Mouse (Mus musculus): ENCODE data around the gene Rbpjl.

The Rbpjl gene

DNA sequence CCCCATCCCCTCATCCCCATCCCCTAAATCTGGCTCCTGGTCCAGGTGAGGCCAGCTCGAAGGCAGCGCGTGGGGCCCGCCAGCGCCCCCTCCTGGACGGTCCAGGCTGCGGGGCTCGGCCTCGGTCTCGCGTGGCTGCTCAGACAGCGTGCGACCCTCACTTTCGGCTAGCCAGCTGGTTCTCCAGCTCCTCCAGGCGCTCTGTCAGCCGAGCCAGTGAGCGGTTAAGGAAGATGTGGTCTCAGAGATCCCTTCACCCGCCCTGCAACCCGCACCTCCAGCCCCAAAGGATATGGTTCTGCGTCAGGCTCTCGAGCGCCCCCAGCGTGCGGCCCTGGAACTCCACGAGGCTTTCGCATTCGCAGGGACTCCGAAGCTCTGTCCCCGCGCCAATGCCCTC is 13.4 kb upstream of the Rbpjl start:
- peak; percentile 42 to 78 for DNase-seq (ENCODE audit: low read depth in 1 of 2, low spot score in 2 of 2)

DNA sequence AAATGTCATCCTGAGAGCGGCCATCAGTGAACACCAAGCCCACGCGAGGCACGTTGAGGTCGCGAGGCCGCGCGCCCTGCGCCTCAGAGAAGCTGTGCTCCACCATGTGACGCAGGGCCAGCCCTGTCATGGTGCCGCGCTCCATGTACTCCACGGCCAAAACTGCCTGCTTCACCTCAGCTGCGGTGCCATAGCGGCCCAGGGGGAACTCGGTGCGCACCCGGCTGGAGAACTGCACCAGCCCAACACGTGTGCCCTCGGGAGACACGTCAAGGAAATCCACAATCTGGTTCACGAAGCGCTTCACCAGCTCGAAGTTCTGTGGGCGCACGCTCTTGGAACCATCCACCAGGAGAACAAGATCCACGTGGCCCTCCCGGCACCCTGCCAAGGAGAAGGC is 9.8 kb upstream of the Rbpjl start:
- no peak for DNase-seq (ENCODE audit: low read depth in 1 of 2, low spot score in 2 of 2)

DNA sequence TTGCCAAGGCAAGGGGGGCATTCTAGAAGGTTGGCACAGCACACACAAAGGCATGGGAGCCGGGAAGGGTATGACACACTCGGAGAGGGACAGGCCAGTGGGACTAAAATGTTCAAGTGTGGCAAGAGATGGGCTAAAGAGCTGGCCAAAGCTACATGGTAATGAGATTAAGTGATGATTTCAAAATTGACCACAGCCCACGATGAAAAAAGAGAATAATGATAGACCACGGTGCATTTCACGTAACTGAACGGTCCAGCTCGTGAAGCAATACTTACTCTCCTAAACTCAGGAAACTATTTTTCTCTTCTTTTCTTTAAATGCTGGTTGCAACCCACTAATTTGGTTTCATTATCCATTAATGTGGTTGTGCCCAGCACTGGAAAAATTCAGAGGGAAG is 6.9 kb upstream of the Rbpjl start:
- DNase-seq (ENCODE audit: low read depth in 1 of 2, low spot score in 2 of 2) = no peak

DNA sequence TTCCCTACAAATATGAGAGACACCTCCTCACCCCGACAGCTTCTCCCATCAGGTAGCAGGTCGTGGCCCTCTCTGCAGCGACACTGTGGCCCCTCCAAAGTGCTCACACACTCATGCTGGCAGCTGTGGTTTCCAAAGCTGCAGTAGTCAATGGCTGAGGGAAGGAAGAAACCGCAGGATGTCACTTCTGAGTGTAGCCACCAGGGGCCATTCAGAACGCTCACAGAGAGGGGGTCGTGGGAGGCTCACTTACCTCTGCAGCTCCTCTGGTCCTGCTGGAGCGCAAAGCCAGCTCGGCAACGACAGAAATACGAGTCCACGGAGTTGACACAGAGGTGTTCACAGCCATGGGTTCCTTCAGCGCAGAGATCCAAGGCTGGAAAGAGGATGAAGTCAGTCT is 6.0 kb upstream of the Rbpjl start:
- no peak for DNase-seq (ENCODE audit: low read depth in 1 of 2, low spot score in 2 of 2)

DNA sequence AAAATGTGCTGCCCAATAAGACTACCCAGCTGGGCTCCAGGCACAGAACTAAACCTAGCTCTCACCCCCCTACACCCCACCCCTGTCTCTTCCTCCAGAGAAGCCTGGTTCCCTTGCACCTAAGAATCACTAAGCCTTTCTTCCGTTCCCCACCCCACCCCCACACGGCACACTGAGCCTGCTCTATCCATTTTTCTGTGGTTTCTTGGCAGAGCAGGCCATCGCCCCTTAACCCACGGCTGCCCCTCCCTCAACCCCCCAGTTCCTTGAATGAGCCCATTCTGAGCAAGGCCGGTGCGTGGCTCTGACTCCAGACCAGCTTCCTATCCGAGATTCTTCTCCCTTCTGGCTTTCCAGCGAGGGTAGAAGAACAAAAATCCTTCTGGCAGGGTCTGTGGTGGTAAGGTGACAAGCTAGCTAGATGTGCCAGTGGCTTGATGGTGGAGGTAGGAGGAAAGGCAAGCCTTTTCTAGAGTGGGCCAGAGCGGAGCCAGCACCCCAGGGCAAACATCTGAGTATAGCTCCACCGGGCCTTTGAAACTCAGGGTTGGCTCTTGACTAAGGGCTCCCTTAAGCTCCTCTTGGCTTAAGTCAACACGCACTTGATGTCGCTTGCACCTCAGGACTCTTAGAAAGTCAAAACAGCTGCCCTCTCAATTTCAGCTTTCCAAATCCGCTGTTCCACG is 598 bp downstream of the Rbpjl start:
- DNase-seq (ENCODE audit: low read depth in 1 of 2, low spot score in 2 of 2) = no peak

DNA sequence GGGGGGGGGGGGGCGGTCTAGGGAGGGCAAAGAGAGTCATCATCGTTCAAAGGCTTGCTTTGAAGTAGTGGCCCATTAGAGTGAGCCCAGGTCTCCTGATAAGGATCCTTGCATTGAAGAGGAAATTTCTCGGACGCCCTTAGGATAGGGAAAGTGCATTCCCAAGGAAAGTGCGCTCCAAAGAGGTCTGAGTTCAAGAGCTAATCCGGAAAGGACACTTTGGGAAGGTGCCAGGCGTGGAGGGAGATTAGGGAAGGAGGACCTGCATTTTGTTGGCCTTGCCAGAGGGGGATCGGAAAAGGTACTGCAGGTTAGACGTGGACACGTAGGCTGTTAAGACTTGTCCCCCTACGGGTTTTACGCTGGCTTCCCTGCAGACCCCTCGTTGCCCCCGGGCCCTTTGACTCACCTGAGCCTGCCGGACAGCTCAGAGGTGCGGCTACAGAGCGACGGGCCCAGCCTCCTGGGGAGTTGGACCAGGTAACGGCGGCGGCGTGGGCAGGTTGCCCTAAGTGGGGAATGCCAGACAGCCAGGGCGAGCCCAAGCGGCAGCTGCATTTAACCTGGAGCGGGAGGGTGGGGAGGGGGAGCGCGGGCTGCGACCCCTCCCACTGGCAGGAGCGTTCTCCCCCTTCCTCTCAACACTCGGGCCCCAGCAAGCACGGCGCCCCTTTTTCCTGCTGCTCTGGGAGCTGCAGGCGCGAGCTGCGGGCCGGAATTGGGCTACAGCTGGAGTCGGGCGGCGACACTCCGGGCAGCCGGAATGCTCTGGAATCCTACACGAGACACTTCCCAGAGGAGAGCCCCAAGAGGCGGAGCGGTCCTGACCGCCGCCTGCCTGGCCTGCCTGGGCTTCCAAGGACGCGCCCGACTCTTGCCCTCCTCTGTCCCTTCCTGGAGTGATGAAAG is 1.4 kb downstream of the Rbpjl start:
- DNase-seq (ENCODE audit: low read depth in 1 of 2, low spot score in 2 of 2) = no peak

DNA sequence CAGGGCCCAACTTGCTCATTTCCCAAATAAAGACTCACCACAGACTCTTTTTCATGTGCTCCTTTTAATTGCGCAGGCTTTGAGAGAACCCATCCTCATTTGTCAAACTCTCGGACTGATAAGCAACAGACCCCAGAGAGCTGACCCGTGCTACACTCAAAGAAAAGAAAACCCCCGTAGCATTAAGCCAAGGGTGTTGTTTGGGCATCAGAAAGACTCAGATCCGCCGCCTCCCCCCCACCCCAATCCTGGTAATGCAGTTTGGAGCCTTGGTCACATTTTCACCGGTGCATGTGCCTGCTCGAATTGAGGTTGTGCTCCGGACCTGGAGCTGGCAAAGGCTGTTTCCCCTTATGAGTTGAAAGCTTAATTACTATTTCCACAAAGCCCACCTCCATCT is 2.1 kb downstream of the Rbpjl start, which contains the start of gene Matn4:
Matn4 (minus strand) TSS at position 101 of the 400 bp plus-strand sequence.
- no peak for DNase-seq (ENCODE audit: low read depth in 1 of 2, low spot score in 2 of 2)

DNA sequence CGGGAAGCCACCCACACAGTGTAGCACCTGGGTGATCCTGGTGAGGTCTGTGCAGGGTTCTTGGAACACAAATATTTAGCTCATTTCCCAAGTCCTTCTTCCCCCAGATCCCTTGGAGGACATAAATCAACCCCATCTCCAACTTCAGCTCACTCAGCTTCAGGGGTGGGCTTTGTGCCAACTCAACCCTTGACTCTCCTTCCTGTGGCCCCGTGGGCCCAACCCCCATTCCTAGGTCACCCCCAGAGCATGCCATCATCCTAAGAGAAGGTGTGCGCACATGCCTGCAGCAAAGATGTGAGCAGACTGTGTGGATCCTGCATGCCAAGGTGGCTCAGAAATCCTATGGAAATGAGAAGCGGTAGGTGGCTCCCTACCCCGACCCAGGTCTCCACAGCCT is 2.6 kb downstream of the Rbpjl start:
- no peak for DNase-seq (ENCODE audit: low read depth in 1 of 2, low spot score in 2 of 2)

DNA sequence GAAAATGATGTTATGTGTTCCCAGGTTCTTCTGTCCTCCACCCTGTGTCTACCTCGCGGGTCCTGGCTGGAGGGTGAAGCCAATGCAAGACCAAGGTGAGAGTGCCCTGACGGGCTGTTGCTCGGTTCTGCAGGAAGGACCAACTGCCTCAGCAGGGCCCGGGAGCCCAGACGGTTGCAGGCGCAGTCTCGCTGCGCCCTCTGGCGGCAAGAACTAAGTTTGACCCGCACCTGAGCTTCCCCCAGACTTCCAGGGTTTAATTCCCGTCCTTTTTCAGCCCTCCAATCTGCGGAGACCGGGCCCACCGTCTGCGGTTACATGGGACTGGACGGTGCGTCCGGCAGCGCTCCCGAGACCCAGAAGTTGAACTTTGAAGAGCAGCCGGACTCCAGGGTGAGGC is 4.8 kb downstream of the Rbpjl start:
- peak in 1 of 2 experiments; percentile 18 for DNase-seq (ENCODE audit: low read depth in 1 of 2, low spot score in 2 of 2)

DNA sequence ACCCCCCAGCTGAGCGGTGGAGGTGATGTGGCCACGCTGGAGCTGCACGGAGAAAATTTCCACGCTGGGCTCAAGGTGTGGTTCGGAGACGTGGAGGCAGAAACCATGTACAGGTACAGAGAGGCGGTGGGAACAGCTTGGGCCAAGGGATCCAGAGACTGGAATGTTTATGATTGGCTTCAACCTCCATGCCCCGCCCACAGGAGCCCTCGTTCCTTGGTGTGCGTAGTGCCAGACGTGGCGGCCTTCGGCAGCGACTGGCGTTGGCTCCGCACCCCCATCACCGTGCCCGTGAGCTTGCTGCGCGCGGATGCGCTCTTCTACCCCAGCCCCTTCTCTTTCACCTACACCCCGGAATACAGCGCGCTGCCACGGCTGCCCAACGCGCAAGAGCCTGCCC is 11.2 kb downstream of the Rbpjl start:
- DNase-seq (ENCODE audit: low read depth in 1 of 2, low spot score in 2 of 2) = no peak

DNA sequence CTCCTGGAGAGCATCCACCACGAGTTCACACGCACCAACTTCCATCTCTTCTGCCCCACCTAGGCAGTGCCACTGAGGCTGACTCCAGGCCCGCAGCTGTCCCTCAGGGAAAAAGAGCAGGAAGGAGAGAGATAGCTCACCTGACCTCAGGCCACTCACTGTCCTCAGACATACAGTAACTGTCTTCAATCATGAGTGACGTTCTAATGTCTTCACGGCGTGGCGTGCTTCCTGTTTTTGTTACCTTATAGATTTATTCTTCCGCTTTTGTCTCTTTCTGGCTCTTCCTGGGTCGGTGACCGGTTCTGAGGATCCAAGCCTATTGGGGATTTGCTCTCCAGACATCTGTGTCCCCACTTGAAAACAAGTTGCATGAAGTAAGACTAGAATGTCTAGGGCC is 11.6 kb downstream of the Rbpjl start:
- DNase-seq (ENCODE audit: low read depth in 1 of 2, low spot score in 2 of 2) = no peak

DNA sequence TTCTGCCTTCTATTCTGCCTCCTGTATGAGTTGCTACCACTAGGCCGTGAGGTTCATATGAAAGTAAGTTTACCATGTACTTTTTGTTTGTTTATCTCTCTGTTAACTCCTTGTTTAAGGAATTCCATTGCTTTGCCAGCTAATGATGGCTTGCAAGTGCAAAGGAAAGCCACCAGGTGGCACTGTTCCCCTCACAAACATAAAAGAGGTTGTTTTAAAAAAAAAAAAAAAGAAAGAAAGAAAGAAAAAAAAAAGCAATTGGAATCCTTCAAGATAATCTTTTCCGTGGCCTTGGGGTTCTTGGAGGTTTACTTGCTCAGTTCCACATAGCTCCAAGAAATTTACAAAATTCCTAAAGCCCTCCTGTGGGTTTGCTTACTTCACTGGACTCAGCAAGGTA is 14.3 kb downstream of the Rbpjl start:
- DNase-seq (ENCODE audit: low read depth in 1 of 2, low spot score in 2 of 2) = no peak

DNA sequence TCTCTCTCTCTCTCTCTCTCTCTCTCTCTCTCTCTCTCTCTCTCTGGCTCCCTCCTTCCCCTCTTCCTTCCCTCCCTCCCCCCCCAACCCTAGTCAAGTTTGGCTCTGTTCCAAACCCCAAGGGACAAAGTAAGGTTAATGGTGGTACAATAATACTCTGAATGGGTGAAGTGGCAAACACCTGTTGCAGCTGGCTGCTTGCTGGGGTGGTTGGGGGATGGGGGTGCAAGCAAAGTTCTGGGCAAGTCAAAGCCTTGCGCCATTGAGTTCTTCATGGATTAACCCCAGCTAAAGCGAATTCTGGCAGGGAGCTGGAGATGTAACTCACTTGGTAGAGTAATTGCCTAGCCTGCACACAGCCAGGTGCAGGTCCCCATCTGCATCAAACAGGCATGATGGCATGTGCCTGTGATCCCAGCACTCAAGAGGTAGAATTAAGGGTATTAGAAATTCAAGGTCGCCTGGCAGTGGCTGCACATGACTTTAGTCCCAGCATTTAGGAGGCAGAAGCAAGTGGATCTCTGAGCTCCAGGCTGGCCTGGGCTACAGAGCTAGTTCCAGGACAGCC is 15.5 kb downstream of the Rbpjl start:
- DNase-seq (ENCODE audit: low read depth in 1 of 2, low spot score in 2 of 2) = no peak

DNA sequence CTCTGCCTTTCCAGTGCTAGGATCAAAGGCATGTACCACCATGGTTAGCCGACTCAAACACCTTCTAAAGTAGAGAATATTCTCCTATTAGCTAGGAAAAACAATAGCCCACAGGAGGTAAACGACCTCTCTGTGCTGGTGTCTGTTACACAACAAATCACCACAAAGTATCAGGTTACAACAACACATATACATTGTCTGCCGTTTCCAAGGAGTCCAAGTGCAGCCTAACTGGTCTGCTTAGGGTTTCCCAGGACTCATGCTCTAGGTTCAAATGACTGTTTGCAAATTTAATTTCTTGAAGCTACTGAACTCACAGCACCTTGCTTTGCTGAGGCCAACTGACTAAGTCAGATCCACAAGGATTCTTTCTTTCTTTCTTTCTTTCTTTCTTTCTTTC is 16.5 kb downstream of the Rbpjl start:
- no peak for DNase-seq (ENCODE audit: low read depth in 1 of 2, low spot score in 2 of 2)

DNA sequence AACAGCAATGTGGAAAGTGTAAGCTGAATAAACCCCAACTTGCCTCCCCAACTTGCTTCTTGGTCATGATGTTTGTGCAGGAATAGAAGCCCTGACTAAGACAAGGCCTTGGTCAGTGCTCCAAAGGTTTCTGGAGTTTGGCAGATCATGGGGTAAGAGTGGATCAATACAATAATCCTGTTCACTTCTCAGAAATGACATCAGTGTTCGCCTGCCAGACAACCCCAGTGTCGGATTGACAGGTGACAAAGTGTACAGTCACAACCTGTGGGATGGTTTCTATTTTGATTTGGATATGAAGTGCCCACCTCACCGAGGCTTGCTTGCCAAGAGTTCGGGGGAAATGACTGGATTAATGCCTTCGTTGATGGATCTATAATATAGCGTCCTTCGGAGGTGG is 18.4 kb downstream of the Rbpjl start:
- no peak for DNase-seq (ENCODE audit: low read depth in 1 of 2, low spot score in 2 of 2)

DNA sequence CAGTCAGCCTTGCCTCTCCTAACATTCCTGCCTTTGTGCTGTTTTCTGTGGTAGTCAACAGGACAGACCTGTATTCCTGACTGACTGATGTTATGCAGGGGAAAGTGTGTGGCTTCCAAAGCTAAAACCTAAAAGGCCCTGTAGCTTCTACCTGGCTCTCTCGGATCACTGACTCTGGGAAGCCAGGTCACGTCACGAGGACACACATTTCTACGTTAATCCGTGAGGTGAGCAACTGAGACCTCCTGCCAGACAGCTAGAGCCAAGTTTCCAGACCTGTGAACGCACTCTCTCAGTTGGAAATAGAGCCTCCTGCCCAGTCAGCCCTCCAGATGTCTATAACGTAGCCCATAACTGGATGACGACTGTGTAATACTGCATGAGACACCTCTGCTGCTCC is 19.0 kb downstream of the Rbpjl start:
- no peak for DNase-seq (ENCODE audit: low read depth in 1 of 2, low spot score in 2 of 2)

DNA sequence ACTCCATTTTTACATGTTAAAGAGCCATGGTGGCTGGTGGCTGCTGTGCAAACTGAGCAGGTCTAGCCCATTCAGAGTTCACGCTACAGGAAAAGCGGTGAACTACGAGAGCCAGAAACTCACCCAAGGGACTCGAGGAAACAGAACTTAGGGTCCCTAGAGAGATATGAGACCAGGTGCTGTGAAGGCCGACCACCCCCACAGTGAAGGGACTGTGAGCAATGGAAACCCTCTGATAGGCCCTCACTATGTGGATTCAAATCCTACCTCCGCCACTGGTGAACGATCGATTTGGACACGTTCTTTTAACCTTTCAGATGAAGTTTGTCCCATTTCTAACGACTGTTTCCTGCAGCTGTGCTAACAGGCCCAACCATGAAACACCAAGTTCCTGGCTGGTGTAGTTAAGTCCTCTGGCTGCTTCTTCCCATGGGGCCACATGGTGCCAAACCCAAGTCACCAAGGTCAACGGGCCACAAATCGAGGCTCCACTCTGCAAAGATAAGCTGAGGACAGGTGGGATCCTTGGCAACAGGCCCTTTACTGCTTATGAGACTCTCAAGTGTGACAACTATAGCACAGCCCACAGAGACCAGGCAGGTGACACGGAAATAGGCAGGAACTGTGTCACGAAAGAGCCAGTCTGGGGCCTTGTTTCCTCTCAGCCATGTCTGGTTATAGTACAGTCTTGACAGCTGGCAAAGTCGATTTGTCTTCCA is 19.9 kb downstream of the Rbpjl start:
- no peak for DNase-seq (ENCODE audit: low read depth in 1 of 2, low spot score in 2 of 2)

DNA sequence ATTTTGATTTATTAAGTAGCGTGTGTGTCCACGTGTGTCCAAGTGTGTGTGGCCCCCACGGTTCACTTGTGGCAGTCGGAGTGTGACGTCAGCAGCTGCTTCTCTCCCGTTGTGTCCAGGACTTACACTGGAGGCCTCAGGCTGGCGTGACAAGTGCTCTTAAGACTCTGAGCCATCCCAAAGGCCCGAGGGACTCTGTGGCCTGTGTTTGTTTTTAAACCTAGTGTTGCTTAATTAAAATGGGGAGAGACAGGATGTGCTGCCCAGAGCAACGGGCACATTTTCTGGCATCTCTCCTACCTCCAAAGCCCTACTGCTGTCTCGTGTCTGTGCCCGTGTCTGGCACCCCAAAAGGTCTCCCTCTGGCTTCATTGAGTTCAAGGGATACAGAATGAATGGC is 20.5 kb downstream of the Rbpjl start:
- DNase-seq (ENCODE audit: low read depth in 1 of 2, low spot score in 2 of 2) = no peak

DNA sequence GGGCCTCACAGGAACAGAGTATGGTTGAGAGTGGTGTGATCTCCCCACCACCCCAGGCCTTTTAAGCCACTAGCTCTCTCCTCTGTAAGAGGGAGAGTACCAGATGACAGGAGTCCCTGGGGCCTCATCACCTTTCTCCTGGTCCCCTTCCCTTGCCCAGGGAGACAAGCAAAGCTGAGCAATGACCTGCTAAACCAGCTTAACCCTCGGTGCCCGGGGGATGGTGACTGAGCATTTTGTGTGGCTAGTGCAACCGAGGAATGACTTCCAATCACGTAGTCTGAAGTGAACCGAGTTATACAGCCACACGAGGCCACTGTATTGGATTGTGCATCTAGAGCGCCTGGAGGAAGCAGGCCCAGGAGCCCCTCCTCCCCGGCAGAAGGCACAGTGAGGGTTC is 21.5 kb downstream of the Rbpjl start:
- DNase-seq (ENCODE audit: low read depth in 1 of 2, low spot score in 2 of 2) = no peak

DNA sequence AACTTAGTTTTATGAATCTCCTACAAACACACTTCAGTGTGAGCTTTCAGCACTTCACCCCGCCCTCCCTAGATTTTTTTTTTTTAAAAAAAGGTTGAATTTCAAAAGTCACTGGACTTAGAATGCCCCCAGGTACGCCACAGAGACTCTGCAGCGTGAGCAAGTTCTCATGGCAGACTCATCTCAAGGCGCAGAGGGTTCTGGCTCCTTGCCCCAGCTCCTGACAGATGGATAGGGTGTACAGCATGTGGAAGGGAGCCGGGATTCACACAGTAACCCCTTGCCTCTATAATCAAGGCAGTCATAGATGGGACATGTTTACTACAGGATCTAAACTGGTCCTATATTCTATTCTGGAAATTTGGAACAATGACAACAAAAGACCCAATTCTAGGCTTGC is 22.5 kb downstream of the Rbpjl start:
- no peak for DNase-seq (ENCODE audit: low read depth in 1 of 2, low spot score in 2 of 2)

DNA sequence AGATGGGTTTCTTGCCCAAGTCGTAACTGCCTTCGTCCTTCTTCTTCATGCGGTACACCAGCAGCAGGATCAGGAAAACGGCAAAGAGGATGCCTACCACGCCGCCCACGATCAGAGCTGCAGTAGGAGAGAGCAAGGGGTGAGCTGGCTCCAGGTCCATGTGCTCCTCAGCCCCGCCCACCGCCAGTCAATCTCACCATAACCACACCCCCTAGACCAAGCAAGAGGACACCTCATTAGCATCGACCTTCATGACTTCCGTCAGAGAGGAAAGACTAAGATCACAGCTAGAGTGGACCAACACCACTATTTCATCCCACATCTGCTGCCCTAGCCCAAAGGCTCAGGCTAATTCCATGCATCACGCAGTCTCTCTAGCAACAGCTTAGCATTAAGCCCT is 23.2 kb downstream of the Rbpjl start:
- DNase-seq (ENCODE audit: low read depth in 1 of 2, low spot score in 2 of 2) = no peak

DNA sequence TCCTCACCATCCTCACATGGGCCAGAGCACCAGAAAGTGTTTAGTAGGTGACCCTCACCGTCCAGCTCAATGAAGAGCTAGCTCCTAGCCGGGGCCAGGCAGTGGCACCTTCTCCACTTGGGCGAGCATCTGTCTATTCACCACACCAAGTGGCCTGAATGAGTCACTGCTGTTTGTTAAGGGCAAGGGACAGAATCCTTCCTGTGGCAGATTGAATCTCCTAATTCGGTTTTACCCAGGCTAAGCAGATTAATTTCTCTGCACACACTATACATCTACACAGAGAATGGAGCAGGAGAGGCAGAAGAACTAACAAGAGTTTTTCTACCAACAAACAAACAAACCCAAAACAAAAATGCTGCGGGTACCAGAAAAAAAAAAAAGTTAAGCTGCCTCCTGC is 24.0 kb downstream of the Rbpjl start:
- DNase-seq (ENCODE audit: low read depth in 1 of 2, low spot score in 2 of 2) = no peak

Data from monocyte, adult 2 months (primary cell).